Mouse (Mus musculus) fibroblast of lung, adult 2 months (primary cell): ENCODE results near the gene Kcnip1.

Experiments
- DNase-seq: peaks from one replicate; pipeline ENCODE4 v3.0.0-alpha.2; 2011; ENCODE audit warnings: low read depth

Gene Kcnip1

DNA sequence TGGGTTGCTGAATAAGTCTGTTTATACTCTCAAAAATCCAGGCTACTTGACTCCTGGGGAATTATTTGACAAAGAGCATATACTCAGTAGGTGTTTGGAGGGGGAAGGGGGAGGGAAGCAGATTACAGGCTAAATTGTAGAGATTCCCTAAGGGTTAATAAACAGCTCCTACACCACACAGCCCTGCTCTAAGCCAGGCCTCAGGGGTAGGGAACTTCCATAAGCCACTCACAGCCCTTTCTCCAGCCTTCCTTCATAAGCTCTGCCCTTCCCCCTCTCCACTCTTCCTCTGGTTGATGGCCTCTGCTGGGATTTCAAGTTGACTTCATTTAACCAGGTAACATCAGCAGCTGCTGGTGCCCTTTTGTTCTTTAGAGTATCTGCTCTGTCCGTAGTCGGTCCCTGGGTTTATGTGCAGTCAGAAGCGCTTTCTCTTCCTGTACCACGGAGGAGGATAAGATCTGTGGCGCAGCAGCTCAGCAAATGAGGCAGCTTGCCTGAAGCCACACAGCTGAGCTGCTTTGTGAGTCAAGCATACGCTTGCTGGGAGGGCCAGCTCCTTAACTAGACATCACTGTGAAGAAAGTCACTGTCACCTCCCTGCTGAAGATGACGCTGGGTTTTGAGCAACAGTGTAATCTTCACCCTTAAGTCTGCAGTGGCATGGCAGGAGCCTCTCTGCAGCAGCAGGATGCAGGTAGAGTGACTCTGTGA, 54.2 kb downstream of the Kcnip1 start:
- no peak for DNase-seq

DNA sequence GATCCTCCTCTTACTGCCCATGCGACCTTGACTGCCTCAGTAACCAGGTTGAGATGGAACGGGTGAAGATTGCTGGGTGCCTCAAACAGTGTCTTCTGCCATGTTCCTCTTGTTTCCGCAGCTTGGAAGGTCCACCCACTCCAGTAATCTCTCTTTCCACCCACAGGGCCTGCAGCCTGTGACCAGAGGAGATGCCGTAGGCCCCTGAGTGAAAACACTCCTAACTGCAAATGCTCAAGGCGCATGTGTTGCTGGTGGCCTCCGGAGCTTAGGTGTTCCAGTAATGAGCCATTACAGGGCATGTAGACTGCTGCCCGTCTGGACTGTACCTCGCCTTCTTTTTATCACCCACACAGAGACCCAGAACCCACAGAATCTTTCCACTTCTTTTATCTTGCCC, 55.3 kb downstream of the Kcnip1 start:
- no peak for DNase-seq

GRCm38 (mm10) chr11:33934286-33934685, 58.7 kb downstream of the Kcnip1 start:
- DNase-seq, result no peak

DNA sequence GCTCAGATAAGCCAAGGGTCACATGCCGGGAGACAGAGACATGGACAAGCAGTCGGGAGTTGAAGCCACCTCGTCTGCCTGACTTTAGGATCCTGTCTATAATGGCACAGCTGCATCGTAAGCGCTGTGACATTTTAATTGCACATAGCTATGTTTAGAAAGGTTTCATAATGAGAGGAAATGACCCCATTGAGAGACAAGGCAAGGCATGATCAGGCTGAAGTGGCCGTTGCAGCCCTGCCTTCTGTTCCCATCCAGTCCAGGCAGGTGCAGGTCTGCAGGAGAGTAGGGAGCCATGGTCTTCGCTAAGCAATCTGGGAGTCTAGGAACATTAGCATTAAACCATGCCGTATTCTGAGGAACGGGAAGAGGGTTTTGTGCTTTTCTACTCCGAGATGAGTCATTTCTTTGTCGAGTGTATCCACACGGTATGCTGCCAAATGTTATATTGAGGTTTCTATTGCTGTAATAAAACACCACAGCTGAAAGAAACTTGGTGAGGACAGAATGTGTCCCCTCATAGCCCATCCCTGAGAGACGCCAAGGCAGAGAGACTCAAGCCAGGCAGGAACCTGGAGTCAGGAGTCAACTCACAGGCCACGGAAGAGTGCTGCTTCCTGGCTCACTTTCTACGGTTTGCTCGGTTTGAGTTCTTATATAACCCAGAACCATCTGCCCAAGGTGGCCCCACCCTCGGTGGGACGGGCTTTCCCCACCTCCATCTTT, 60.4 kb downstream of the Kcnip1 start:
- DNase-seq, result no peak

DNA sequence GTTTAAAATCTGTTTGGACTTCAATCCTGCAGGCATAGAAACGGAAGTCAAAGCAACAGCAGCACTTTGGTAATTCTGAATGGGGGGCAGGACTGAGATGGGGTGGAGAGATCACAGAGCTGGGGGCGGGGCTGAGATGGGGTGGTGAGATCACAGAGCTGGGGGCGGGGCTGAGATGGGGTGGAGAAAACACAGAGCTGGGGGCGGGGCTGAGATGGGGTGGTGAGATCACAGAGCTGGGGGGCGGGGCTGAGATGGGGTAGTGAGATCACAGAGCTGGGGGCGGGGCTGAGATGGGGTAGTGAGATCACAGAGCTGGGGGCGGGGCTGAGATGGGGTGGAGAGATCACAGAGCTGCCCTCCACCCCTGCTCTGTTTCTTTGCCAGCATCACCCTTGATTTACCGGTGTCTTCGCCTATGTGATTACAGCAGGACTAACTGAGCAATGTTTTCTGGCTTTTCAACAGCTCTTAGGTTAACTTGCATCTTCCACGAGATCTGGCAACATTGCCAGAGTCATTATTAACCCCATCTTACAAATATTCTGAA, 61.0 kb downstream of the Kcnip1 start:
- no peak for DNase-seq

DNA sequence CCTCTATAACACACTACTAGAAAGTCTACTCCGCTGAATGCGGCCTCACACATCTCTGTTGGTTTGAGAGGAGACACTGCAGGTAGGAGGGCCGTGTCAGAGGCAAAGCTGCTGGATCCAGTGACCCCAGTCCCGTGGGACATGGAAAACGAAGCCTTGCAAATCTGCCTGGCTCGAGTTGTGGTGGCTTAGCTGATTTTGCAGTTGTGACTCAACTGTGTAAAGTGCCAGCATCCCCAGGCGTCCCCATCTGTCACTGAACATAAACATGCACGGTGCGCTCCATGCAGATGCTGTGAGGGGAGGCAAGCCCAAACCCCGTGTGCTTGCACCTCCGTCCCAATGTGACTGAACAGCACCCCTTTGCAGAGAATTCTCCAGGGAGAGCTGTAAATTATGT, 63.5 kb downstream of the Kcnip1 start:
- DNase-seq, result no peak

- no peak for DNase-seq
Measured at GRCm38 (mm10) chr11:33928658-33929057, 64.3 kb downstream of the Kcnip1 start.

DNA sequence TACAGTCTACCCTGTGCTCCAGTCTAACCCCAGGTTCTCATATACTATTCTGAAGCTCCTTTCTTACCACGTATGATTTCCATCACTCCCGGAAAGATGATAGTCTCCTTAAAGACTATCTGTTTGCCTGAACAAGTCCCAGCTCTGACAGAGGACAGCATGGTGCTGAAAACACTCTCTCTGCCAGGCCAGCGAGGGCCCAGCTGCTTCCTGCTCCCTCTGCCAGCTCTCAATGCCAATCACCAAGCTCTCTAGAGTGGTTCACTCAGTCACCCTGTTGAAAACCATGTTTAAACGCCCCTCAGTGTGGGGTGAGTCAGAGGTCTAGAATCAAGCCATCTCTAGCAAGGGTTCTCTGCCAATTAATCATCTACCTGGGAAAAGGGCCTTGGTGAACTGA, 65.1 kb downstream of the Kcnip1 start:
- no peak for DNase-seq

DNA sequence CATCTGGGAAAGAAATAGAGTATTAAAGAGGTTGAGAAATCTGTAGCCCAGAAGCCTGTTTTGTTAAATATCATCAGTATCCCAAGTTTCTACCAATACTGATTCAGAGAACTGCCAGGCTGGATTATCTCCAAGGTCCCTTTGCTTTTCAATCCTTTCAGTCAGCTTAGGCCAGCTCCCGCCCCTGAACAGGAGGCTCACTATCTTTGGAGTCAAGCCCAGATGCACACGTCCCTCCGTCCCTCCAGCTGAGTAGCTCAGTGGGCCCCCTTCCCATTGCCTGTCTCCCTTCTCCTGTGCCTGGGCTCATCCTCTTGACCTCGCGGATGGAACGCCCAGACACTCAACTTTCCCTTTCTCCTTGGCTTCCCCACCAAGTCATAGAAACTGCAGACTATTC, 65.6 kb downstream of the Kcnip1 start:
- no peak for DNase-seq

DNA sequence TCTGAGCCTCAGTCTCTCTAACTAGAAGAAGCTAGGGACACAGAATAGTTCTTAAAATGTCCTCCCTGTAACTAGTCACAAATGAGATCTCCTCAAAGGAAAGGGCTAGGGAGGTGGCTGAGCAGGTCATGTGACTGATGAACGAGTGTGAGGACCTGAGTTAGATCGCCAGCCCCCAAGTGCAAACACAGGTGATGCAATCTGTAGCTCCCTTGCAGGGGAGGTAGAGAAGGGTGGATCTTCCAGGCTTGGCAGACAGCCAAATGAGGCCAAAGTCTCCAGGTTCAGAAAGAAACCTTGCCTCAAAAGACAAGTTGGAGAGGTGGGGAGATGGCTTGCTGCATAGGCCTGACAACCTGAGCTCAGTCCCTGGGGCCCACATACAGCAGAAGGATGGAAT, 66.4 kb downstream of the Kcnip1 start:
- DNase-seq, result no peak

DNA sequence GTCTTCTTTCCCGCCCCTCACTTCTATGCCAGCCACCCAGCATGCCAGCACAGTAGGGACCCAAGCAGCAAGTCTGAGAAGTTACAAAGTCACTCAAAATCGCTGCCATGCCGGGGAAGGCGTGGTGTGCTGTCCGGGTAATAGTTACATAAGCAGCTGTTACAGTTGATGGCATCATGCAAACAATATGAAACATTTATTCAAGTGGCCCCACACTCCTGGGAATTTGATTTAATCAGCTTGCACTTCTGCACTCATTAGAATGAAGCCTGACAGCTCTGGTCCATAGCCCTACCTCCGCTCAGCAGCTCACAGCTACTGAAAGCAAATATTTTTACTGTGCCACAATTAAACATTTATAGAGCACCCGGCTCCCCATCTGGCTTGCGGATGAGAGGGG, 67.2 kb downstream of the Kcnip1 start:
- no peak for DNase-seq

GRCm38 (mm10) chr11:33923031-33923430, 69.9 kb downstream of the Kcnip1 start:
- no peak for DNase-seq

- DNase-seq, result no peak
Measured at GRCm38 (mm10) chr11:33921451-33921850, 71.5 kb downstream of the Kcnip1 start.

DNA sequence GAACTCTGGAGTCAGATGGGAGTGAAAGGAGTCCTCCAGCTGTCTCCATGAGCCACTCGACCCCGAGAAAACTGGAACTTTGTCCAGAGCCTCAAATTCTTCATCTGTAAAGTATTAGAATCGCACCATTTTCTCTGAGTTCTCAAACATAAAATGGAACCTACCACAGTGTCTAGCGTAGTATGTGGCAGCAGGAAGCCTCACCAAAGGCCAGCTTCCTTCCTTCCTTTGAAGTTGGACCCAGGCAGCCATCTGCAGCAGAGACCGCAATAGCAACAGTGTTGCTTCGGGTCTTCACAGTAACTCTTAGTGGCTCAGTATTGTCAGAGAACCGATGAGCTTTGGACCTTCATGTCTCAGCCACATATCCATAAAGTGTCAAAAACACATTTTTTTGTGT, 73.1 kb downstream of the Kcnip1 start:
- no peak for DNase-seq

DNA sequence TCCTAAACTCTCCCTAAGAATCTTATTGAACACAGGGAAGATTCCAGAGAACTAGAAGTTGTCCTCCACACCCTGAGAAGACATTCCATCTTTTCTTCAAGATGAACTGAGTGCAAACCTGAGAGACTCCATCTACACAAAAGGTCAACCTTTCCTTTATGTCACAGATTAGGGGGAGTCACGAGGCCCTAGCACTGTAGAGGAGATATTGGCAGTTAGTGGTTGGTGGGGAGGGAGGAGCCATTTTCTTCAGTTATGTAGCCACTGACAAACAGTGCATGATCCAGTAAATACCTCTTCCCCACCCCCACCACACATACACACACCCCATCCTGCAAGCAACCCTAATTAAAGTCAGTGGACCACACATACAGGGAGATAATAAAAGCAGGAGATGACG, 74.5 kb downstream of the Kcnip1 start:
- DNase-seq, result no peak

DNA sequence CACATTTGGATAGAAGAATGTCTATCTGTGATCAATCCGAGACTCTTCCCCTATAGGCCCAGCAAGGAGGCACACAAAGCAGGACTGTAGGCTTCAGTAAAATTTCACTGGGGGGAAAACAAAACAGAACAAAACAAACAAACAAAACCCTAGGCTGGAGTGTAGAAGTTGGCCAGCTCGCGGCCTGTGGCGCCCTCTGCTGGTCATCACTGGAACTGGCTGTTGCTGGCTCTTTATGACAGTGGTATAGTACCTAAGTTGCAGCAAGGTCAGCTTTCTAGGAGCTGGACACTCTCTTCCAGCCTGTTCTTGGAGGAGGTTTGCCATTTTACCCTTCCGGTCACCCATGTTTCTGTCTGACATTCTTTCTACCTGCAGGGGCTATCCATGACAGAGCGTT, 75.4 kb downstream of the Kcnip1 start:
- no peak for DNase-seq

- DNase-seq, result no peak
Measured at GRCm38 (mm10) chr11:33914216-33914615, 78.7 kb downstream of the Kcnip1 start.

GRCm38 (mm10) chr11:33913061-33913460, 79.9 kb downstream of the Kcnip1 start:
- no peak for DNase-seq

DNA sequence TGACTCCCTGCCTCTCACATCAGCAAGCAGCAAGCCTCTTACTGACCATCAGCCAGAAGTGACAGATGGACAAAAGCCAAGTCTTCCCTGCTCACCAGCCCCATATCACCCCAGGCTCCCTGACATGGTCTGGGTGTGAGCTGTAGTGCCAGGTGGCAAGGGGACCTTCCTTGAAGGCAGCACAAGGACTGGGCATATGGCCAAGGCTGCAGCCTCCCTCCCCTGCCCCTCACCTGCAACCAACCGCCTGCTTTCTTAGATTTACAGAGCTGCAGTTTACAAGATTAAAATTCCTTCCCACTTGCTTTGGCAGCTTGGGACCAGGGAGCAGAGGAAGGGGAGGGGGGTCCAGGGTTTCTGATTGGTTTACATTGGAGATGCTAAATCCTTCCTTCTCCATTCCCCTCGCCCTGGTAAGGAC, 80.8 kb downstream of the Kcnip1 start:
- no peak for DNase-seq

- no peak for DNase-seq
Measured at GRCm38 (mm10) chr11:33910982-33911381, 82.0 kb downstream of the Kcnip1 start.

GRCm38 (mm10) chr11:33908360-33909175, 84.4 kb downstream of the Kcnip1 start:
- no peak for DNase-seq

- DNase-seq, result no peak
Measured at GRCm38 (mm10) chr11:33903494-33903893, 89.5 kb downstream of the Kcnip1 start.

DNA sequence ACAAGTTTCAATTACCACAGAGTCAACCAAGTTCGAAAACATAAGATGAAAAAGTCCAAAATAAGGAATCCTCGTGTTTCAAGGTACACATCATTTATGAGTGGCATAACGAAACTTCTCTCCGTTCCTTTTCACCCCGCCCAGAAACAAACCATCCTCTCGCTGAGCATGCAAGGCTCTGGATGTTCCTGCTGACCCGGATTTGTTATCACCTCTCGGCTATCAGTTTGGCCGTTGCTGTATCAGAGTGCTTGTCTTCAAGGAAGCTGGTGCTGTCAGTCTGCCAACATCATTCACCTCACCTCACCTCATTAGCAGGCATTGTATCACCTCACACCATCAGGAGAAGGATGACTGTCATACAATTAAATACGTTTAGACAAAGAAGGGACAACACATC, 90.6 kb downstream of the Kcnip1 start:
- no peak for DNase-seq
